ENCODE assay signal across 18 mouse cellular contexts in the genomic region with DNA sequence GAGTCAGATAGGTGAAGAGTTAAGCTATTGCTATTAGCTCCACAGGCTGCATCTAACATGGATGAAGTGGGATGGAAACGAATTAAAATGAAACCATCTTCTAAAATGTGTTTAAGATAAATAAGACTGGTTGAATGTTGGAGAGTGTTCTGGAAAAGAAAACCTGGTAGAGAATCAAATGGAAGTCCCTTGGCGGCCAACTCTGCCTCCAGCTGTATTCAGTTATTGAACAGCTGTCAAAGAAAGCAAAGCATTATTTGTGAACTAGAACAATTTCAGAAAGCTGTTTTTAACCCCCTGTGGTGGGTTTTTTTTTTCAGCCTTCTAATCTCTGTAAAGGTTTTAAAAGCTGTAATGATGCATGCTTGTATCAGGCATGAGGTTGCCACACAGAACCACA. TPM values are rescaled to one million over a fixed set of nuclear protein-coding genes. Genes with fewer than 3 reads are reported as not detected.
A peak's percentile ranks its signal among the peaks of the same experiment; 100 is the strongest.
DNase-seq lines count a peak whose midpoint lies in the region; ATAC-seq and TF ChIP-seq lines count a peak whose summit lies in the region.
"Had no signal": no experiment of that assay in that cellular context is flagged by ENCODE, and none has a peak within 500 bp of the region (broad histone marks: within the 10 kb centered on the region; RNA-seq: fewer than 3 reads in every experiment).

No protein-coding gene starts in this region.

- H3K4me2 ChIP-seq in hindbrain, embryonic 13.5 days = no peak overlapping the region
- no peak overlapping the region for H3K4me2 ChIP-seq in hindbrain, embryonic 12.5 days (replicated peaks)
- no peak overlapping the region for H3K4me2 ChIP-seq in lung, postnatal 0 days (replicated peaks; ENCODE audit: low read depth, low read length)
- H3K4me2 ChIP-seq in embryonic facial prominence, embryonic 15.5 days (replicated peaks) = no peak overlapping the region
- H3K4me2 ChIP-seq: stomach, embryonic 15.5 days had no signal

- 67% methylated on average over 2 of the region's 2 CpGs for WGBS in hindbrain, embryonic 13.5 days
- WGBS in hindbrain, embryonic 12.5 days = 82% methylated on average over 2 of the region's 2 CpGs
- WGBS in lung, postnatal 0 days = 54% methylated on average over 2 of the region's 2 CpGs
- WGBS in embryonic facial prominence, embryonic 15.5 days = 36% methylated on average over 2 of the region's 2 CpGs

- intact Hi-C loops in left cerebral cortex, postnatal 14 days (cut with DNase I) = no loop called here

- no peak for TF ChIP-seq CTCF in lung, postnatal 0 days (IDR thresholded peaks at IDR 0.05)

- no peak for ATAC-seq in hindbrain, embryonic 13.5 days (ENCODE audit: low FRiP score)
- ATAC-seq in hindbrain, embryonic 12.5 days (ENCODE audit: low FRiP score) = no peak
- 0 out of 2 replicates have a peak, but pooled peaks have one; percentile 11 for ATAC-seq in lung, postnatal 0 days
- ATAC-seq in embryonic facial prominence, embryonic 15.5 days (ENCODE audit: insufficient number of reproducible peaks, low FRiP score, low TSS enrichment, low read depth) = no peak
- ATAC-seq: liver, postnatal 0 days had no signal

- TF ChIP-seq EP300 in lung, postnatal 0 days (IDR thresholded peaks at IDR 0.05) = no peak; the same call in 1 of the 2 replicates

- H3K4me3 ChIP-seq in hindbrain, embryonic 13.5 days = no peak overlapping the region
- no peak overlapping the region for H3K4me3 ChIP-seq in hindbrain, embryonic 12.5 days
- H3K4me3 ChIP-seq in lung, postnatal 0 days (ENCODE audit: low read depth, low read length) = no peak overlapping the region
- no peak overlapping the region for H3K4me3 ChIP-seq in embryonic facial prominence, embryonic 15.5 days (replicated peaks)
- H3K4me3 ChIP-seq: midbrain, embryonic 10.5 days; myocyte; stomach, embryonic 15.5 days had no signal

- no peaks in the 10 kb centered on the region for H3K36me3 ChIP-seq in hindbrain, embryonic 13.5 days
- H3K36me3 ChIP-seq in hindbrain, embryonic 12.5 days = no peaks in the 10 kb centered on the region
- no peaks in the 10 kb centered on the region for H3K36me3 ChIP-seq in lung, postnatal 0 days (ENCODE audit: insufficient read depth, low read length)
- H3K36me3 ChIP-seq in embryonic facial prominence, embryonic 15.5 days = no peaks in the 10 kb centered on the region
- H3K36me3 ChIP-seq: midbrain, embryonic 10.5 days; stomach, embryonic 15.5 days had no signal

- H3K27ac ChIP-seq in hindbrain, embryonic 13.5 days = peak overlapping the region; percentile 36; the same call in 1 of the 2 replicates
- H3K27ac ChIP-seq in hindbrain, embryonic 12.5 days = no peak overlapping the region
- no peak overlapping the region for H3K27ac ChIP-seq in lung, postnatal 0 days (ENCODE audit: low read length)
- peak overlapping the region; percentile 45; the same call in 1 of the 2 replicates for H3K27ac ChIP-seq in embryonic facial prominence, embryonic 15.5 days (replicated peaks)
- H3K27ac ChIP-seq: midbrain, embryonic 10.5 days; stomach, embryonic 15.5 days had no signal

- no peaks in the 10 kb centered on the region for H3K9me3 ChIP-seq in hindbrain, embryonic 13.5 days
- H3K9me3 ChIP-seq in hindbrain, embryonic 12.5 days (replicated peaks) = no peaks in the 10 kb centered on the region
- H3K9me3 ChIP-seq in lung, postnatal 0 days (ENCODE audit: low read length) = no peaks in the 10 kb centered on the region
- H3K9me3 ChIP-seq in embryonic facial prominence, embryonic 15.5 days (replicated peaks) = no peaks in the 10 kb centered on the region
- H3K9me3 ChIP-seq: midbrain, embryonic 10.5 days; stomach, embryonic 15.5 days had no signal

- no peak overlapping the region for H3K9ac ChIP-seq in hindbrain, embryonic 13.5 days
- no peak overlapping the region for H3K9ac ChIP-seq in hindbrain, embryonic 12.5 days
- H3K9ac ChIP-seq in lung, postnatal 0 days (replicated peaks; ENCODE audit: low read depth) = no peak overlapping the region
- H3K9ac ChIP-seq in embryonic facial prominence, embryonic 15.5 days = no peak overlapping the region
- H3K9ac ChIP-seq: liver, postnatal 0 days; stomach, embryonic 15.5 days had no signal

- peaks cover 45% of the 10 kb centered on the region for H3K4me1 ChIP-seq in hindbrain, embryonic 13.5 days (replicated peaks)
- peaks cover 8% of the 10 kb centered on the region for H3K4me1 ChIP-seq in hindbrain, embryonic 12.5 days
- peaks cover 19% of the 10 kb centered on the region; the same call in 1 of the 2 replicates for H3K4me1 ChIP-seq in lung, postnatal 0 days (ENCODE audit: insufficient read depth, low read depth, low read length)
- H3K4me1 ChIP-seq in embryonic facial prominence, embryonic 15.5 days = peaks cover 33% of the 10 kb centered on the region

- H3K27me3 ChIP-seq in hindbrain, embryonic 13.5 days = no peaks in the 10 kb centered on the region
- H3K27me3 ChIP-seq in hindbrain, embryonic 12.5 days = no peaks in the 10 kb centered on the region
- no peaks in the 10 kb centered on the region for H3K27me3 ChIP-seq in lung, postnatal 0 days (replicated peaks; ENCODE audit: insufficient read depth, low read length)
- H3K27me3 ChIP-seq in embryonic facial prominence, embryonic 15.5 days = no peaks in the 10 kb centered on the region
- H3K27me3 ChIP-seq: stomach, embryonic 15.5 days had no signal

- DNase-seq in lung, postnatal 0 days (ENCODE audit: low spot score) = peak; percentile 65
- no peak for DNase-seq in lung, adult 18-20 months
- peak; percentile 65 for DNase-seq in lung, postnatal 36 days
- no peak for DNase-seq in left cerebral cortex, postnatal 14 days (ENCODE audit: low spot score in 2 of 2)
- DNase-seq: adrenal gland, postnatal 36 days; cerebellum, adult 8-10 months; gastrocnemius, postnatal 10 days; kidney, adult 2 months; kidney, postnatal 14 days; layer of hippocampus, adult 9-11 months; liver; liver, postnatal 0 days had no signal

RNA-seq across cellular contexts. Expression of a gene that starts 41.0 kb away (rescaled TPM):
- 46.7 and 50.8 TPM in 2 replicates for polyA plus RNA-seq in hindbrain, embryonic 13.5 days (2015; fragmentation: Nextera tagmentation; extraction: Ambion mirVana)
- 56.2 and 57.0 TPM in 2 replicates for polyA plus RNA-seq in hindbrain, embryonic 12.5 days (2016; fragmentation: Nextera tagmentation; extraction: Ambion mirVana)
- polyA plus RNA-seq in lung, postnatal 0 days (2015; fragmentation: Nextera tagmentation; extraction: Ambion mirVana) = 39.6 and 44.7 TPM in 2 replicates
- 28.0 and 28.9 TPM in 2 replicates for polyA plus RNA-seq in embryonic facial prominence, embryonic 15.5 days (2015; fragmentation: Nextera tagmentation; extraction: Ambion mirVana)
- total RNA-seq in left cerebral cortex, postnatal 14 days (2021) = 10 to 100 TPM; 58.4 to 58.7 TPM

Comparison
In these comparisons a context has a peak if more than half of its experiments do, and no peak if none do; other contexts are left out.
1. H3K27ac ChIP-seq: peak in hindbrain, embryonic 13.5 days (single experiment) and embryonic facial prominence, embryonic 15.5 days (single experiment); none in hindbrain, embryonic 12.5 days (single experiment) and lung, postnatal 0 days (single experiment).
2. DNase-seq: peak in lung, postnatal 0 days (single experiment) and lung, postnatal 36 days (single experiment); none in lung, adult 18-20 months (0 of 2) and left cerebral cortex, postnatal 14 days (0 of 2).